Mouse (Mus musculus) cortical plate, adult 2 months (tissue): ENCODE measurements around the gene Large1.

Experiments used
- CTCF ChIP-seq: fragments of 200-500 bp; IDR thresholded peaks from 2 replicates; pipeline ENCODE4 v1.5.1; 2011; ENCODE audit warnings: mild to moderate bottlenecking, control low read depth, low read length; ENCODE audit not compliant: insufficient read depth; ENCODE audit errors: extremely low read depth
- POLR2A ChIP-seq: fragments of 200-500 bp; IDR thresholded peaks from 2 replicates; pipeline ENCODE4 v1.6.1; 2011; ENCODE audit warnings: mild to moderate bottlenecking, low read length, control low read depth; ENCODE audit not compliant: insufficient read depth; ENCODE audit errors: extremely low read depth

DNA sequence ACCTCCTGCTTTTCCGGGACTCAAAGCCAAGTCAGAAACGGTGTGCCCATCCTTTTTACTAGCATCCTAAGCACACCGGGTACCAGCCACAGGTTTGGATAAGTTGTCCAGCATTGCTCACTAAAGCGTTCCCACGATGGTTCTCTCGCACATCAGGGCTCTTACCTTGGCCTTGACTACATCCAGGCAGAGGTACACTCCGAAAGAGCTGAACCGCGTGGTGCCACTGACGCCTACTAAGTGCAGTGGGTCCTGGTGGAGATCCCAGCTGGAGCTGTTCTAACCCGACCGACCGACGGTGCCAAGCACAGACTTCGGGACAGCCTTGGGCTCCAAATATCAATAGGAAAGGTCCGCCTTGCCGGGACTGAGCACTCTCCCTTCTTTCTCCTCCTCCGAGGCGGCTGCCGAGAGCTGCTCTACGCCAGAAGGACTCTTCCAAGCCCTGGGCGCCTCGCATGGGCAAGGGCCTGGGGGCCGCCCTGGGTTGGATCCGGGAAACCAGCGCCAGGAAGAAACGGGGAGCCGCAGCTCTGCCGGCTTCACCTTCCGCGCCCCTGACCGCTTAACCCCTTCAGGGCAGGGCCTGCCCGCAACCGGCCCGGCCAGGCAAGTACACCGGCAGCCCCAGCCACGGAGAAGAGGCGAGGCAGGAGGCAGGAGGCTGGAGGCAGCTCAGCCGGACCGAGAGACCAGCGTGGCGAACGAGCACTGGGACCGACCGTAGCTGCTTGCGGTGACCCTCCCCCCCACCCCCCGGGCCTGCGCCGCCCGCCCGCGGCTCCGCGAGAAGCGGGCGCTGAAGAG is 836 bp downstream of the Large1 start:
- no peak for TF ChIP-seq POLR2A
- no peak for TF ChIP-seq CTCF
